Mouse (Mus musculus) neural tube, embryonic 12.5 days (tissue): ENCODE data around the gene Lsm3. TPM values are rescaled to one million over a fixed set of nuclear protein-coding genes. Genes with fewer than 3 reads are reported as not detected.

Source experiments
- ATAC-seq: fragments of 200-750 bp; cut with Nextera tagmentation; 2 replicates; pipeline ENCODE4 v1.8.0; 2017; ENCODE audit warnings: low read depth, mild to moderate bottlenecking, moderate TSS enrichment, moderate library complexity; ENCODE audit not compliant: low FRiP score
- H3K27ac ChIP-seq: fragments of 300-500 bp; sonication (generic); 2 replicates; pipeline ENCODE4 v1.5.1; 2016
- H3K27me3 ChIP-seq: fragments of 300-500 bp; sonication (generic); replicated peaks from 2 replicates; pipeline ENCODE4 v1.6.1; 2016; ENCODE audit warnings: mild to moderate bottlenecking
- H3K36me3 ChIP-seq: fragments of 300-500 bp; sonication (generic); 2 replicates; pipeline ENCODE4 v1.6.1; 2016; ENCODE audit warnings: mild to moderate bottlenecking
- H3K4me1 ChIP-seq: fragments of 300-500 bp; sonication (generic); 2 replicates; pipeline ENCODE4 v1.6.1; 2016
- H3K4me2 ChIP-seq: fragments of 300-500 bp; sonication (generic); replicated peaks from 2 replicates; pipeline ENCODE4 v1.6.1; 2016; ENCODE audit warnings: mild to moderate bottlenecking
- H3K4me3 ChIP-seq: fragments of 300-500 bp; sonication (generic); 2 replicates; pipeline ENCODE4 v1.5.1; 2016
- H3K9ac ChIP-seq: fragments of 300-500 bp; sonication (generic); 2 replicates; pipeline ENCODE4 v1.6.1; 2016; ENCODE audit warnings: mild to moderate bottlenecking
- H3K9me3 ChIP-seq: fragments of 300-500 bp; sonication (generic); 2 replicates; pipeline ENCODE4 v1.6.1; 2016; ENCODE audit warnings: mild to moderate bottlenecking
- WGBS: fragments of 180-500 bp; shearing (Covaris S2); methylation state at CpG from one replicate; pipeline ENCODE4 v1.1.7; 2016; 5-methylcytosine and 5-hydroxymethylcytosine counted together
- polyA plus RNA-seq: library from polyadenylated mRNA; unstranded; fragments of >200 nt; fragmentation: Nextera tagmentation; extraction: Ambion mirVana; gene quantifications from 2 replicates; pipeline ENCODE4 v1.2.1, GENCODE M21; 2016

Lsm3 gene
- polyA plus RNA-seq, 1 experiment from 2014 or later, result 197 TPM

DNA sequence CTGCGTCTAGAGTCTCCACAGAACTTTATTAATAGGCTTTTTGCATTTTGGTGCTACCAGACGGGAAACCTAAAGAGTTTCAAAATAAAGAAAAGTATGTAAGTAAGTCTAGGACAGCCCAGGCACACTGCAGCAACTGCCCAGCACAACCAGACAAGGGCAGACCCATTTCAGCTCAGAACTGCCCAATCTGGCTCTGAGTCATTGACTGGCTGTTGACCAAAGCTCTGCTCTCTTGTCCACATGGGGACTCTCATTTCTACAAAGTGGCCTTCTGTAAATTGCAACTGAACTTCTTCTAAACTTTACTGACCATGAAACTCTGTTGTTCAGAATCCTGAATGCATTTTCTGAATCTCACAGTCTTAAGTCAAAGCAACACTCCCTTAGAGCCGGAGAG, 19.5 kb downstream of the Lsm3 start:
- WGBS, result 75% methylated on average over 3 of the region's 3 CpGs

DNA sequence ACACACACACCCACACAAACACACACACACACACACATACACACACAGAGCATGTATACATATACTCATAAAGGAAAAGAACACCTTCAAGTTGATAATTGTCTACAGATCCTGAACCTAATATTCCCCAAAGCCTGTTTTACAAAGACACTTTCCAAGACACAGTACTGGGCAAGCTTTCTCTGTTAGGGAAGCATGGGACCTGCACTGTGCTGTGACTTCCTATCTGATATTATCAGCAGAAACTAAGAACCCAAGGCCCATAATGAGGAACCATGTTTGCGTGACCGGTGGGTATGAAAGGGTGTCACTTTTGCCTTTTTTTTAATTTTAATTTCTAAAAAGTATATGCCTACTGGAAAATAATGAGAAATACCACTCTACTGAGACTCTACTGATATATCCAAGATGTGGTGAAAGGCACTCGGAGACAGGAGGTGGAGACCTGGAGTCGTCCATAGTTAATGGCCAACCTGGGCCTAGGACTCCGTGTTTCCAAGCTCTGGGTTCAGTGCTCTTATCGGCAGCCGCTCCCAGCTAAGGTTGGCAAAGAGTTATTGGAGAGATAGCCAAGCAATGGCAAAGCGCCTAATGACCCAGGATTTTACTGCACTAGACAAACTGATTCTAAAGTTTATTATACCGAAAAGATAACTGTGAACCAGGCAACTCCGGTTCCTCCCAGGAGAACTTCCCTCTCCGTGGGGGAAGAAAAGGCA, 20.5 kb downstream of the Lsm3 start:
- no peaks in the 10 kb centered on the region for H3K36me3 ChIP-seq
- H3K27me3 ChIP-seq, result no peaks in the 10 kb centered on the region
- no peak overlapping the region for H3K4me3 ChIP-seq
- H3K4me1 ChIP-seq, result 0 out of 2 replicates have a peak, but pooled peaks cover 4% of the 10 kb centered on the region
- no peak overlapping the region for H3K4me2 ChIP-seq
- H3K9me3 ChIP-seq, result no peaks in the 10 kb centered on the region
- no peak for ATAC-seq
- no peak overlapping the region for H3K27ac ChIP-seq
- no peak overlapping the region for H3K9ac ChIP-seq
- 89% methylated on average over 11 of the region's 11 CpGs for WGBS

More for the DNA sequence above, 19.5 kb downstream of the Lsm3 start:
- ATAC-seq, result no peak
- Histone ChIP-seq H3K36me3 (no peaks in the 10 kb centered on the region), H3K27me3 (no peaks in the 10 kb centered on the region), H3K4me3 (no peak overlapping the region), H3K4me2 (no peak overlapping the region), H3K27ac (no peak overlapping the region), H3K9me3 (no peaks in the 10 kb centered on the region), H3K9ac (no peak overlapping the region), H3K4me1 (0 out of 2 replicates have a peak, but pooled peaks cover 4% of the 10 kb centered on the region)

DNA sequence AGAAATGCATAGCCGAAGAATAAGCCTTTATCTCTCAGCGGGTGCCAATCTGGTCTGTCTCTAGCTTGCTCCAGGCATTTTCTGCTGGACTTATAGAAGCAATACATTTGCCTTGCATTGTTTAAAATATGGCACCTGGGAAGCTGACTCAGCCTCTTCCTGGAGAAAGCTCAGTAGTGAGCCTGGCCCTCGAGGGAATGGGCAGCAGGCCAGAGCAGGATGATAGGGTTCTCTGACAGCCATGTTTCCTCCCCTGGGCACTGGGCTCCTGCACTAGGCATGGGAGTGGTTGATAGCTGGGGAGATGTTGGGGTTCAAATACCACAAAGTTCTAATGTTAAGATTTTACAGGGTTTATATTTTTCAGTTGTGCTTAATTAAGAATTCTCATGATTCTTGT, 25.5 kb downstream of the Lsm3 start:
- Histone ChIP-seq H3K9me3 (no peaks in the 10 kb centered on the region), H3K4me1 (no peaks in the 10 kb centered on the region), H3K27ac (no peak overlapping the region), H3K4me2 (no peak overlapping the region), H3K36me3 (no peaks in the 10 kb centered on the region), H3K9ac (no peak overlapping the region), H3K4me3 (no peak overlapping the region), H3K27me3 (no peaks in the 10 kb centered on the region)
- 78% methylated on average over 3 of the region's 3 CpGs for WGBS
- no peak for ATAC-seq

DNA sequence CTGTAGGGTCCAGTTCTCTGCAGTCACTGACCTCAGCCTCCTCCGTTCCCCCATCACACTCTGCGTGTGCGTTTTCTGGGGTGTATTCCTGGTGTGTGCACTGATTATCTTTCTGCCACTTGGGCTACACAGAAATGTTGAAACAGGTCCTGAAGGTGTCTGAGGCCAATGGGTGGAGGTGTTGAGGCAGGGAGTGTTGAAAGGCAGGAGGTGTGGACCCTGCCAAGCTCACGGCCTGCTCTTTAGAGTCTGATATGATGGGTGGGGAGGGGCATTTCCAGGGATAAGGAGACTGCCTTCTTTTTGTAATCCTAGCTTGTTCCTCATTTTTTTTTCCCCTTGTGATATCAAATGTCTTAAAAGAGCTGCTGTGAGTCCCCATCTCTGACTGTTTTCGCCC, 27.3 kb downstream of the Lsm3 start:
- H3K27me3 ChIP-seq, result no peaks in the 10 kb centered on the region
- H3K4me1 ChIP-seq, result no peaks in the 10 kb centered on the region
- ATAC-seq, result no peak
- no peaks in the 10 kb centered on the region for H3K9me3 ChIP-seq
- WGBS, result 89% methylated on average over 5 of the region's 5 CpGs
- no peak overlapping the region for H3K27ac ChIP-seq
- no peak overlapping the region for H3K9ac ChIP-seq
- H3K4me2 ChIP-seq, result no peak overlapping the region
- H3K36me3 ChIP-seq, result no peaks in the 10 kb centered on the region
- no peak overlapping the region for H3K4me3 ChIP-seq

DNA sequence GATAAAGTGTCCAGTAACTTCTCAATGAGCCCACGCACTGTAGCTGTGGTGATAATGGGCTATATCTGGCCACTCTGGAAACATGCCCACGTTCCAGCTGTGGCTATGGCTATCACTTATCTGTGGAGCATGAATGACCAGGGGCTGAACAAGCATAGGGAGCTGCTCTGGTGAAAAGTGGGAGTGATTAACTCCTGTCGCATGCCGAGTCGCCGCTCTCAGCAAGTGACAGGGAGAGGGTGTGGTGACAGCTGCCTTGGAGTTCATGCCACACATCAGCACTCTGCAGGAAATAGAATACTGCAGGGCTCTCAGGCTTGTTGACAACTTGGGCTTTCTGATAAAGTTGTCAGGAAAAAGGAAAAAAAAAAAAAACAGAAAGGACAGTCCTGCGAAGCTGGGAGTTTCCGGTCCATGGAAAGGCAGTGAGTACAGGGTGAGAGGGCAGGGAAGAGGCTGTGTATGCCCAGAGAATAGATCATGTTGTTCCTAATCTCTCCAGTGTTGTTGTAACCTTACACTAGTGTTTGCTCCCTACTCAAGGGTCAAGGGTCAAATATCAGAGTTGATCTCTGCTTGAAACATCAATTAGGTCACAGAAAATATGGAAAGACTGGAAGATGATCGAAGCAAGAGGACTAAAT, 30.6 kb downstream of the Lsm3 start:
- Histone ChIP-seq H3K27ac (no peak overlapping the region), H3K4me1 (no peaks in the 10 kb centered on the region), H3K4me2 (no peak overlapping the region), H3K9me3 (no peaks in the 10 kb centered on the region), H3K4me3 (no peak overlapping the region), H3K36me3 (no peaks in the 10 kb centered on the region), H3K9ac (no peak overlapping the region), H3K27me3 (no peaks in the 10 kb centered on the region)
- WGBS, result 68% methylated on average over 9 of the region's 9 CpGs
- ATAC-seq, result no peak

DNA sequence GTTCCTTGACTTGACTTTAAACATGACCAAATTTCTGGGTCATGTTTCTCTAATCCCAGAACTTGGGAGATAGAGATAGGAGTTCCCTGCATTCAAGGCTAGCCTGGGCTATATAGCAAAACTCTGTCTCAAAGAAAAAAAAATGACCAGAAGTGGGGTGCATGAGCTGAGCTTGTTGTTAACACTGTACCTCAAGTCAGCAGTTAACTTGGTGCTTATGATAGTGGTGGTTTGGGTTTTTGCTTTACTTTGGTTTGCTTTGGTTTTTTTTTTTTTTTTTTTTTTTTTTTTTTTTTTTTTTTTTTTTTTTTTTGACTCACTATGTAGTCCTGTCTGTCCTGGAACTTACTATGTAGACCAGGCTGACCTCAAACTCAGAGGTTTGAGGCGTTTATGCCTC, 31.6 kb downstream of the Lsm3 start:
- H3K36me3 ChIP-seq, result no peaks in the 10 kb centered on the region
- no peak overlapping the region for H3K27ac ChIP-seq
- no peaks in the 10 kb centered on the region for H3K9me3 ChIP-seq
- no peak overlapping the region for H3K4me3 ChIP-seq
- no peak for ATAC-seq
- no peaks in the 10 kb centered on the region for H3K4me1 ChIP-seq
- no peaks in the 10 kb centered on the region for H3K27me3 ChIP-seq
- H3K4me2 ChIP-seq, result no peak overlapping the region
- 75% methylated on average over 1 of the region's 1 CpGs for WGBS
- H3K9ac ChIP-seq, result no peak overlapping the region

- no peak overlapping the region for H3K4me3 ChIP-seq
- H3K9me3 ChIP-seq, result no peaks in the 10 kb centered on the region
- no peaks in the 10 kb centered on the region for H3K4me1 ChIP-seq
- 76% methylated on average over 5 of the region's 5 CpGs for WGBS
- H3K27ac ChIP-seq, result no peak overlapping the region
- H3K4me2 ChIP-seq, result no peak overlapping the region
- no peak overlapping the region for H3K9ac ChIP-seq
- no peak for ATAC-seq
- no peaks in the 10 kb centered on the region for H3K27me3 ChIP-seq
- H3K36me3 ChIP-seq, result no peaks in the 10 kb centered on the region
Measured at GRCm38 (mm10) chr6:91549621-91550020, 33.9 kb downstream of the Lsm3 start.

- Histone ChIP-seq H3K27me3 (no peaks in the 10 kb centered on the region), H3K9me3 (no peaks in the 10 kb centered on the region), H3K27ac (no peak overlapping the region), H3K4me2 (no peak overlapping the region), H3K36me3 (no peaks in the 10 kb centered on the region), H3K4me1 (no peaks in the 10 kb centered on the region), H3K9ac (no peak overlapping the region), H3K4me3 (no peak overlapping the region)
- WGBS, result 95% methylated on average over 3 of the region's 3 CpGs
- no peak for ATAC-seq
Measured at GRCm38 (mm10) chr6:91551671-91552070, 35.9 kb downstream of the Lsm3 start.

GRCm38 (mm10) chr6:91552693-91553092, 37.0 kb downstream of the Lsm3 start:
- Histone ChIP-seq H3K27ac (no peak overlapping the region), H3K4me1 (no peaks in the 10 kb centered on the region), H3K4me3 (no peak overlapping the region), H3K9me3 (no peaks in the 10 kb centered on the region), H3K36me3 (no peaks in the 10 kb centered on the region), H3K27me3 (no peaks in the 10 kb centered on the region), H3K9ac (no peak overlapping the region), H3K4me2 (no peak overlapping the region)
- WGBS, result 63% methylated on average over 3 of the region's 3 CpGs
- ATAC-seq, result no peak

DNA sequence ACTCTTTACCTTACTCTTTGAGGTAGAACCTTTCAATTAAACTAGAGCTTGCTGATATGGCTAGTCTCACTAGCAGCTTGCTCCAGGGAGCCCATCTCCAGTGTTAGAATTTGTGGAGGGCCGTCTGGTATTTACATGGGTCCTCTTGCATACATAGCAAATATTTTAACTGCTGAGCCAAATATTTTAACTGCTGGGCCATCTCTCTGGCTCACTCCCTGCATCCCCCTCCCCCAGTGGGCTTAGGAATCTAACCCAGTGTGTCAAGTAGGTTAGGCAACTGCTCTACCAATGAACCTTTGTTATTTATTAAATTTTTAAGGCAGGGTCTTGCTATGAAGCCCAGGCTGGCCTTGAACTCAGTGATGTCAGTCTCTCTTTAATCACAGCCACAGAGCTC, 42.8 kb downstream of the Lsm3 start:
- Histone ChIP-seq H3K27me3 (no peaks in the 10 kb centered on the region), H3K27ac (no peak overlapping the region), H3K9ac (no peak overlapping the region), H3K4me1 (no peaks in the 10 kb centered on the region), H3K9me3 (no peaks in the 10 kb centered on the region), H3K36me3 (no peaks in the 10 kb centered on the region), H3K4me2 (no peak overlapping the region), H3K4me3 (no peak overlapping the region)
- no peak for ATAC-seq
- WGBS, result 58% methylated on average over 1 of the region's 1 CpGs

GRCm38 (mm10) chr6:91559371-91559770, 43.6 kb downstream of the Lsm3 start:
- H3K27ac ChIP-seq, result no peak overlapping the region
- no peak overlapping the region for H3K9ac ChIP-seq
- no peaks in the 10 kb centered on the region for H3K27me3 ChIP-seq
- H3K4me1 ChIP-seq, result no peaks in the 10 kb centered on the region
- 80% methylated on average over 4 of the region's 4 CpGs for WGBS
- no peaks in the 10 kb centered on the region for H3K9me3 ChIP-seq
- no peak overlapping the region for H3K4me3 ChIP-seq
- H3K36me3 ChIP-seq, result no peaks in the 10 kb centered on the region
- ATAC-seq, result no peak
- no peak overlapping the region for H3K4me2 ChIP-seq

GRCm38 (mm10) chr6:91560186-91560585, 44.5 kb downstream of the Lsm3 start:
- Histone ChIP-seq H3K36me3 (no peaks in the 10 kb centered on the region), H3K9ac (no peak overlapping the region), H3K27ac (no peak overlapping the region), H3K4me3 (no peak overlapping the region), H3K9me3 (no peaks in the 10 kb centered on the region), H3K4me2 (no peak overlapping the region), H3K27me3 (no peaks in the 10 kb centered on the region), H3K4me1 (no peaks in the 10 kb centered on the region)
- ATAC-seq, result no peak
- 94% methylated on average over 3 of the region's 3 CpGs for WGBS

DNA sequence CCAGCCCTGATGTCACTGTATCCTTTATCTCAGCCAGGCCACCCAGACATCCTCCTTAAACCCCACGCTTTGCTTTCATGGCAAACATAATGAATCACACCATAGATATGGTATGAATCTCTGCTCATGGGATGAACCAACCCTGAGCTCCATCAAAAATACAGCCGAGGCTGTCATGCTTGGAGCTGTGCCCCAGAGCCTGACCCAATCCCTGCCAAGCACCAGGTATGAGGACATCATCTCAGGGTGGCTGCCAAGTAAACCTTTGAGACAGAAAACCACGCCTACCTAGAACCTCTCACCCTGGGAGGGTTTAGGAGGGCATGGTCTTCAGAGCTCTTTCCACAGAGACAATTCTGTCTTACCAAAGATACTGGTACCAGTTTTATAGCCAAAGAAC, 47.3 kb downstream of the Lsm3 start:
- no peak for ATAC-seq
- Histone ChIP-seq H3K9ac (no peak overlapping the region), H3K9me3 (no peaks in the 10 kb centered on the region), H3K4me1 (no peaks in the 10 kb centered on the region), H3K36me3 (no peaks in the 10 kb centered on the region), H3K4me2 (no peak overlapping the region), H3K4me3 (no peak overlapping the region), H3K27me3 (no peaks in the 10 kb centered on the region), H3K27ac (no peak overlapping the region)
- WGBS, result 80% methylated on average over 3 of the region's 3 CpGs
